17 mouse cellular contexts compared by ENCODE assay signal in genomic region chr17:5012517-5012916, GRCm38 (mm10). TPM values are rescaled to one million over a fixed set of nuclear protein-coding genes. Genes with fewer than 3 reads are reported as not detected.
DNase-seq lines count a peak whose midpoint lies in the region; ATAC-seq lines count a peak whose summit lies in the region.
"Had no signal": no experiment of that assay in that cellular context is flagged by ENCODE, and none has a peak within 500 bp of the region (broad histone marks: within the 10 kb centered on the region; RNA-seq: fewer than 3 reads in every experiment).

No protein-coding gene starts in this region.

- WGBS in intestine, embryonic 15.5 days = 46% methylated on average over 4 of the region's 4 CpGs
- WGBS in stomach, embryonic 16.5 days = 60% methylated on average over 4 of the region's 4 CpGs

- 0 out of 2 replicates have a peak overlapping the region, but pooled peaks have one; percentile 22 for H3K4me2 ChIP-seq in intestine, embryonic 15.5 days (replicated peaks)
- H3K4me2 ChIP-seq in stomach, embryonic 16.5 days (ENCODE audit: low read depth, low read length) = peak overlapping the region; percentile 14; the same call in 1 of the 2 replicates
- H3K4me2 ChIP-seq: neural tube, embryonic 15.5 days had no signal

- H3K27me3 ChIP-seq in intestine, embryonic 15.5 days (replicated peaks) = no peaks in the 10 kb centered on the region
- H3K27me3 ChIP-seq in stomach, embryonic 16.5 days (ENCODE audit: control insufficient read depth, insufficient read depth, low read length) = no peaks in the 10 kb centered on the region
- H3K27me3 ChIP-seq: neural tube, embryonic 15.5 days had no signal

- H3K4me3 ChIP-seq in intestine, embryonic 15.5 days (replicated peaks) = no peak overlapping the region
- H3K4me3 ChIP-seq in stomach, embryonic 16.5 days (replicated peaks; ENCODE audit: low read length) = 0 out of 2 replicates have a peak overlapping the region, but pooled peaks have one; percentile 5
- H3K4me3 ChIP-seq: erythroblast, embryonic 14.5 days; neural tube, embryonic 15.5 days had no signal

- peak; percentile 59 for ATAC-seq in intestine, embryonic 15.5 days
- peak; percentile 65; the same call in 1 of the 2 replicates for ATAC-seq in stomach, embryonic 16.5 days (ENCODE audit: insufficient read depth, low FRiP score)

- no peaks in the 10 kb centered on the region for H3K36me3 ChIP-seq in intestine, embryonic 15.5 days
- no peaks in the 10 kb centered on the region for H3K36me3 ChIP-seq in stomach, embryonic 16.5 days (ENCODE audit: control insufficient read depth, insufficient read depth, low read length)
- H3K36me3 ChIP-seq: neural tube, embryonic 15.5 days had no signal

- no peak overlapping the region for H3K9ac ChIP-seq in intestine, embryonic 15.5 days
- H3K9ac ChIP-seq in stomach, embryonic 16.5 days (ENCODE audit: low read length) = no peak overlapping the region
- H3K9ac ChIP-seq: neural tube, embryonic 15.5 days had no signal

- H3K9me3 ChIP-seq in intestine, embryonic 15.5 days = no peaks in the 10 kb centered on the region
- H3K9me3 ChIP-seq in stomach, embryonic 16.5 days (replicated peaks; ENCODE audit: control insufficient read depth, low read length) = no peaks in the 10 kb centered on the region
- H3K9me3 ChIP-seq: neural tube, embryonic 15.5 days had no signal

- H3K4me1 ChIP-seq in intestine, embryonic 15.5 days (replicated peaks) = peaks cover 48% of the 10 kb centered on the region
- H3K4me1 ChIP-seq in stomach, embryonic 16.5 days (ENCODE audit: control insufficient read depth, insufficient read depth, low read length) = peaks cover 39% of the 10 kb centered on the region

- DNase-seq in kidney, adult 9 months = peak; percentile 54
- DNase-seq in kidney, adult 11 months = no peak
- peak; percentile 55 for DNase-seq in lung, postnatal 36 days
- no peak for DNase-seq in lung, postnatal 4 days
- no peak for DNase-seq in adrenal gland, postnatal 25 days
- DNase-seq in adrenal gland, postnatal 4 days (ENCODE audit: low spot score in 2 of 2) = no peak
- DNase-seq: adrenal gland, adult 2 months; heart, adult 18-20 months; heart, postnatal 14 days; layer of hippocampus, adult 9-11 months; left cerebral cortex, postnatal 4 days; right cerebral cortex, adult 18-20 months; thymus, postnatal 4 days had no signal

- peak overlapping the region; percentile 7; the same call in 1 of the 2 replicates for H3K27ac ChIP-seq in intestine, embryonic 15.5 days
- H3K27ac ChIP-seq in stomach, embryonic 16.5 days (ENCODE audit: low read length) = peak overlapping the region; percentile 60
- H3K27ac ChIP-seq: neural tube, embryonic 15.5 days had no signal

RNA-seq across cellular contexts. Expression of gene Arid1b, which starts 18.4 kb away (rescaled TPM):
- polyA plus RNA-seq in intestine, embryonic 15.5 days (2015; fragmentation: Nextera tagmentation; extraction: Ambion mirVana) = 7.4 and 9.1 TPM in 2 replicates
- 9.9 and 10.5 TPM in 2 replicates for polyA plus RNA-seq in stomach, embryonic 16.5 days (2015; fragmentation: Nextera tagmentation; extraction: Ambion mirVana)
- 85.8 and 86.1 TPM in 2 replicates for total RNA-seq in adrenal gland, postnatal 25 days (2021)
- 100 to 1,000 TPM in 1 of 2 experiments, 10 to 100 TPM in 1; 92.8 to 107 TPM for total RNA-seq in adrenal gland, postnatal 4 days (2021)

Comparison
In these comparisons a context has a peak if more than half of its experiments do, and no peak if none do; other contexts are left out.
1. DNase-seq: peak in kidney, adult 9 months (single experiment) and lung, postnatal 36 days (single experiment); none in kidney, adult 11 months (single experiment), lung, postnatal 4 days (0 of 2), adrenal gland, postnatal 25 days (single experiment) and adrenal gland, postnatal 4 days (0 of 2).